Mouse (Mus musculus): ENCODE results near the gene Osgepl1.

The Osgepl1 gene

DNA sequence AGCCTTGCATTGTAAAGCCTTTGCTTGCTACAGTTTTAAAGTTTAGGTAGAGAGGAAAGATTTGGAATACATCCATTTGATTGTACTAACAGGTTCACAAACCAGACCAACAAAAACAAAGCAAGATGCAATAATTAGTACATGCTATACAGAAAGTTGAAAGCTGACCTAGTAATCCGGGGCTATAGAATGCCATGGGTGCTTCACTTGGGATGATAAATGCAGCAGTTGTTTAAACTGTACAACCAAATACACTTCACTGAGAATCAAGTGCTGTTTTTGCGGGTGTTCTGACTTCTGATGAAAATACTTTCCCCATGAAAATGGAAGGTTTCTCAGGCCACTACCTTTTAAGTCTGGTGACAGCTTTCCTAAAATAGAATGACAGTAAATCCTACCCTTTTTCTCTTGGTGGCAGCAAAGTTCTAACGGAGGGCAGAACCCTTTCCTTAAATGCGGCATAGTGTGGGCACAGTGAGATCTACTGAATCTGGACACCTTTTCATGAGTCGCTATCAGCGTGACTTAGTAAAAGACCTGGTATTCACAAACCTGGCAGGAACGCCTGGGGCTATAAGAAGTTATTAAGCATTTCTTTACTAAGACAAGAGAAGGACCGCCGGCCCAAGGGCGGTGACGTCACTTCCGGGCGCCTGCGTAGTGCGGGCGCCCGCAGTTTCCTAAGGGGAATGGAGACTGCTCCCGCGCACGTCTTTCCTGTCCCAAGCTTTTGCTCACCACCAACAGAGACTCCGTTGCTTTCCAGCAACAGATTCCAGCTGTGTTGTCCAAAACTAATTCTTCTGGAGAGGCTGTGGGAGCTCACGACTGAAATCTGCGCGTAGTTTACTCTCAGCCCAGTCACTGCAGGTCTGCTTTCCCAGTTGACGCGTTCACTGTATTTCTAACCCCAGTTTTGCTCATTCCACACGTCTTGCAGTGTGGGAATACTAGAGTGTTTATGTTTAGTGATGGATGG is at the start of gene Osgepl1:
TSS of gene Osgepl1 (plus strand) at position 636 of the 979 bp plus-strand sequence.
- no peak for TF ChIP-seq GATA4 (IDR thresholded peaks at IDR 0.05; ENCODE audit: insufficient replicate concordance, low read length)

DNA sequence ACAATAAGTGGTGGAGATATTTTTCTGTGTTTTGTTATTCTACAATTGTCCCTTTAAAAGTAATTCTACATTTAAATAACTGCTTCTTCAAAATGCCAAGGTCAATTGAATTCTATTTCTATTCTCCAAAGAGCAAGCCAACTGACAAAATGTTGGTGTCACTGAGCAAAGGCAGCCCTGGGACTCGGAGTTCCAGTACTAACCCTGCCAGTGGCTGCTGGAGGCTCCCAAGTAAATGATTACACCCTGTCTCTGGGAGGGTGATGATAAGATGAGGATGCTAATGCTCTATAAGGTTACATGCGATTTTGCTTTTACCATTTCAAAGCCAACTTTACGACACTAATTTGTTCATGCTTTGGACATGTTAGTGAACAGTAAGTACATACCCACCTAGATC is 43.5 kb upstream of the Osgepl1 start:
- TF ChIP-seq GATA4 (IDR thresholded peaks at IDR 0.05; ENCODE audit: insufficient replicate concordance, low read length): no peak

DNA sequence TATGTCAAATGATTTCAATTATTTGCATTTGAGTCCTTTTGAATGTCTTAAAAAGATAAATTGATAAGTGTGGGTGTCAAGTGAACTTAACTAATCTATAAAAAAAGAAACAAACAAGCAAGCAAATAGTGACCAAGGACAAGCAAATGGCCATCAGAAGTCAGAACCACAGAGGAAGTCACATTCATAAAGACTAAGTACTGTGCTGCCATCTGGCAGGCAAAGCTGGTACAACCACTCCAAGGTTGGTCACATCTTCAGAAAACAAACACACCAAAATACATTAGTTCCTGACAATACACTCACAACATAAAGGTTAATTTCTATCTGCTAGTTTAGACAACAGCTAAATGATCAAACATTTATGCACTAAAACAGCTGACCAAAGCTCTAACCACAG is 40.8 kb upstream of the Osgepl1 start:
- no peak for TF ChIP-seq GATA4 (IDR thresholded peaks at IDR 0.05; ENCODE audit: insufficient replicate concordance, low read length)

DNA sequence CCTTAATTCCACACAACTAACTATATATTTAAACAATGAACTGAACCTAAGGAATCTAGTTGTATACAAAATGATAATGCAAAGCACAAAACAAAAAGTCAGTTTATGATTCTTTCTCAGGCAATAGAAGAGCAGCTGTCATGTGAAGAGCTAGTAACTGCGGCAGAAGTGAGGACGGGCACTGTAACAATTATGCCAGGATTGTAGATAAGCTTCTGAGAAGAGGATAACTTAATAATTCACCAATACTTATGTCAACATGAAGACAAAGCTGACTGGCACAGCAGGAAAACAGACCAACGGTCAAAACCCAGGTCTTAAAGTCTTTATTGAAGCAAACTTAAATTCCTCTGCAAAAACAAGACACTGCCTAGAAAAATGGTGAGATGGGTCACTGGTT is 22.2 kb upstream of the Osgepl1 start:
- TF ChIP-seq GATA4 (IDR thresholded peaks at IDR 0.05; ENCODE audit: insufficient replicate concordance, low read length): peak; percentile 77

DNA sequence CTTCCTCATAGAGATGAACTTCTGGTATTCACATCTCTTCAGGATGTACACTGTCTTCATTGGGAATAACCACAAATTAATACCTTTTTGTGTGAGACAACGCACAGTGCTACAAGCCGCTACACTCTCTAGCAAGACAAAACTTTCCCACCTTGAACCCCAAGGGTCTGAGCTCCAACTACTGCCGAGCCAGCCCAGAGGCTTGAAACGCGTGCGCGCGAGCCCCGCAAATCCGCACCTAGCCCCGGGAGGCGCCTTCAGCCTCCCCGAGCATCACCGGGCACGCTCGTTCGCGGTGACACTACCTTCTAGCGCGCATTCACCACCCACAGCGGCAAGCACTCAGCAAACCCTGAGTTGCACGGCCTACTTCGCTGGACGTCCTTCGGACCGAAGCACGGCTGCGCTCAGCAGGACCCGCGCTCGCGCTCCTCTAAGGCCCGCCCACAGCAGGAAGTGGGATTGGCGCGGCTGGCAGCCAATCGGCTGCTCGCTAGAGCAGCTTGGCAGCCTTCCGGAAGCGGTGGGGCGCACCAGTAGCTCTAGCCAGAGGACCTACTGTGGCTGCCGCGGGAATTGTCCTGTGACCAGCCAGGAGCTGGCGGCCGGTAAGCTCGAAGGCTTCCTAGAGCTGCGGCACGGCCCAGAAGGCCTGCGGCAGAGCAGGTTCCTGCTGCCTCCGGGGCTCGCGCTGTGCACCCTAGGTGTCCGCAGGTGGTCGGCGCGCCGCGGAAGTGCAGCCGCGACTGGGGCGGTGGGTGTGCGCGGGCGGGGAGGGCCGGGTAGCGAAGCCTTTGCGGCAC is 16.6 kb upstream of the Osgepl1 start, which contains the start of the genes Pms1, Ormdl1 and Gm28778:
TSS of gene Pms1 (minus strand) at position 438 of the 803 bp plus-strand sequence.
TSS of gene Ormdl1 (plus strand) at position 515 of the 803 bp plus-strand sequence.
TSS of gene Gm28778 (plus strand) at position 531 of the 803 bp plus-strand sequence.
- no peak for TF ChIP-seq GATA4 (IDR thresholded peaks at IDR 0.05; ENCODE audit: insufficient replicate concordance, low read length)

DNA sequence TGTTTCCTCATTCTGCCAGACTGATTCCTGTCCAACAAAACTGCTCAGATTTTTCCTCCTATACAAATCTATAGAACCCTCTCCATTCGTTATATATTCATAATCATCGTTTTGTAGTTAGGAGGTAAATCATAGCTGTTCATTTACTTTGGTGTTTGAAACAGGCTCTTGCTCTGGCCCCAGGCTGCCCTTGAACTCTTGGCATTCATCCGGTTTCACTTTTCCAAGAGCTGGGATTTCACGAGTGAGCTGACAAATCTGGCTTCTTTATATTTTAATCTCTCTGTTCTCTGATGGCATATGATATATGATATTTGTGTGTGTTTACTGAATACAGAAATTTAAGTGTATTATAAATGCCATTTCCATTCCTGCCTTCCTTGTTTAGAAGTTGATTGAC is 12.9 kb upstream of the Osgepl1 start:
- no peak for TF ChIP-seq GATA4 (IDR thresholded peaks at IDR 0.05; ENCODE audit: insufficient replicate concordance, low read length)

DNA sequence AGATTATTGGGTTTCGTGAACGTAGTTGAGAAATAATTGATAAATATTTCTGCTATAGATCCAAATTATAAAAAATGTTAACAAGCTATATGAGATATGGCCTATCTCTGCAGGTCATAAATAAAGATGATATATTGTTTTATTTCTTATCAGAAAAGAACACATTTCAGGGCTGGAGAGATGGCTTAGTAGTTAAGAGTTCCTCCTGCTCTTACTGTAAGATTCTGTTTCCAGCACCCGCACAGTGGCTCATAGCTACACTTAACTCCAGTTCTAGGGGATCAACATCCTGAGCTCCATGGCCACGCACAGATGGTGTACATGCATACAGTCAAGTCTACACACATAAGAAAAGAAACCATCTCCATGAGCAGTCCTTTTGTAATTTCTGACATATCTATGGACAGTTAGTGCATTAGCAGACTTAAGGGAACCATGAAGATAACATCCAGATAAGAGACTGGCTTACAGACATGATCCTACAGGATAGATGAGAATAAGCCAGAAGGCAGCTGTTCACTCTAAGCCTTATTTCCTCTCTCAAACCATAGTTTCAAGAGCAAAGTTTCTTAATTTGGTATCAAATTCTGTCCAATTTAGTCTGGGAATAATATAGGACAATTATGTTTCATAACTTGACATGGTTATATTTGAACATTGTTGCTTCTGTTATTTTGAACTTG is 8.4 kb downstream of the Osgepl1 start:
- no peak for TF ChIP-seq GATA4 (IDR thresholded peaks at IDR 0.05; ENCODE audit: insufficient replicate concordance, low read length)

DNA sequence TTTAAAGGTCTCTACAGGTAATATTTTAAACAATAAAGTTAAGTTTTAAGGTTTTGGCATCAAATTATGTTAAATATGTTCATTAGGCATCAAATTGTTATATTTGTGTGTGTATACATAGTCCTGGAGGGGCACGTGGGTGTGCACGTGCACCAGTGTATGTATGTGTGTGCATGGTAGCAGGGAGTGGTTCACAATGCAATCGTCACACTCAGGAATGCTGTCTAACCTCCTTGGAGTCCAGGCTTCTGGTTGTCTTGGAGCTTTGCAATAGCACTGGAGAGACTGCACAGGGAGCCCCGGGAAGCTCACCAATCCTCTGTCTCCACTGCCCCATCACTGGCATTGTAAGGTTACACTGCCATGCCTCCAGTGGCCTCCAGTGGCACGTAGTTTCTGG is 9.8 kb downstream of the Osgepl1 start:
- no peak for TF ChIP-seq GATA4 (IDR thresholded peaks at IDR 0.05; ENCODE audit: insufficient replicate concordance, low read length)

DNA sequence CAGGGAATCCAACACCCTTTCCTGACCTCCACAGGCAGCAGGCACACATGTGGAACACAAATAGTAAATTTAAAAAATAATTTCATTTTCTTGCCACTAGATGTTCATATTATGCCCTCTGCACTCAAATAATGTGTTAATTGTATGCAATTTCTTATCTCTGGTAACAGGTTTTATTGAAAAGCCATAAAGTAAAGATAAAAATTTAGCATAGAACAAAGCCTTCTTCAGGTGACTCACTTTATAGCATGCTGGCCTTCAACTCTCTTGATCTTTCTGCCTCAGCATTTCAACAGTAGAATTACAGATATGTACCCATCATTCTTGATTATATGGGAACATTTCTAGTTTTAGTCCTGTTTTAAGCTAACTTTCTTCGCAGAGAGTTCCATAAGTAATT is 10.9 kb downstream of the Osgepl1 start:
- no peak for TF ChIP-seq GATA4 (IDR thresholded peaks at IDR 0.05; ENCODE audit: insufficient replicate concordance, low read length)

DNA sequence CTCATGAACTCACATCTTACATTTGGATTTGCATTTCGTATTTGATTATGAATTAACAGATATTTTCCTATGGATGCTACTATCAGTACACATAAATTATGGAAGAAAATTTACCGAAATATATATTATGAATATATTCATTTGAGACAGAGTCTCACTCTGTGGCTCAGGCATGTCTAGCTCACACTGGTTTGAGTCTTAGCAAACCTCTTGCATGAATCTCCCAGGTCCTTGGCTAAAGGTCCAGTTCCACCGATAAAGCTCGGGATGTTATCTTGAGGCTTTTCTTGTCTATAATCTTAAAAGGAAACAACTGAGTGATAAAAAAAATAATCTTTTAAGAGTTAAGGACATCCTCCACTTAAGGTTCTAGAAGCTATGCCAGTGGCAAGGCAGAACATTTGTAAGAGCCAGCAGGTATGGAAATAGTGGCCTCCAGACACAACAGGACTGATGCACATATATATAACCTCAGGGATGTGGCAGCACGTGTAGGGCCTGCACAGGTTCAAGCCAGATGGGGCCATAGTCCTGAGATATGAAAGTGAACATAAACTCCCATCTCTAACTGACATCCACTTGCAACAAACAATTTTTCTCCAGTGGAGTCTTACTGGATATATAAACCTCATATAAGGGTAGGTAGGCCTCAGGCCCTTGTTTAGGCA is 11.5 kb downstream of the Osgepl1 start:
- no peak for TF ChIP-seq GATA4 (IDR thresholded peaks at IDR 0.05; ENCODE audit: insufficient replicate concordance, low read length)

DNA sequence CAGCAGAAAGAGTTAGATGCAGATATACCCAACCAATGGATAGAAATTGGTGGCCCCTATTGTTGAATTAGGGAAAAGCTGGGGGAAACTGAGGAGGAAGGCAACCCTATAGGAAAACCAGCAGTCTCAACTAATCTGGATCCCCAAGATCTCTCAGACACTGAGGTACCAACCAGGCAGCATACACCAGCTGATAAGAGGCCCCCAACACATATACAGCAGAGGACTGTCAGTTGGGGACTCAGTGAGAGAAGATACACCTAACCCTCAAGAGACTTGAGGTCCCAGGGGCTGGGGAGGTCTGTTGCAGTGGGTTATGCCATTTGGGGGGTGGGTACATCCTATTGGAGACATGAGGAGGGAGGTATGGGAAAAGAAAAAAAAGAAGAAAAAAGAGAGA is 22.0 kb downstream of the Osgepl1 start:
- no peak for TF ChIP-seq GATA4 (IDR thresholded peaks at IDR 0.05; ENCODE audit: insufficient replicate concordance, low read length)

DNA sequence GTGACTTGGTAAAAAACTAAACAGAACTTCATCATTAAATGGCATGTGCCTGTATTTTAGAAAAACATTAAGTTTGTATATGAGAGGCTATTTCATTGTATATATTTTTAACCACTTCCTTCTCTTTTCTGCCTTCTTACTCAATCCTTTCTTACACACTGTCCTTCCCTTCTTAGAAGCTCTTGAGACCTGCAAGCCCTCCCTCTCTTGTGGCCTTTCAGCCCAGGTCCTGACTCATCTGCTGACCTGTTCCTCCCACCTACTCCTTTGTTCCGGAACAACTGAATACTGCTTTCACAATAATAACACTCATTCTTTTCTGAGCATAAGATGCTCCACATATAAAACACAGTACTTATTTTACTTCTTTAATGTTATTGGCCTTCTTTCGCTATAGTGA is 27.6 kb downstream of the Osgepl1 start:
- no peak for TF ChIP-seq GATA4 (IDR thresholded peaks at IDR 0.05; ENCODE audit: insufficient replicate concordance, low read length)

DNA sequence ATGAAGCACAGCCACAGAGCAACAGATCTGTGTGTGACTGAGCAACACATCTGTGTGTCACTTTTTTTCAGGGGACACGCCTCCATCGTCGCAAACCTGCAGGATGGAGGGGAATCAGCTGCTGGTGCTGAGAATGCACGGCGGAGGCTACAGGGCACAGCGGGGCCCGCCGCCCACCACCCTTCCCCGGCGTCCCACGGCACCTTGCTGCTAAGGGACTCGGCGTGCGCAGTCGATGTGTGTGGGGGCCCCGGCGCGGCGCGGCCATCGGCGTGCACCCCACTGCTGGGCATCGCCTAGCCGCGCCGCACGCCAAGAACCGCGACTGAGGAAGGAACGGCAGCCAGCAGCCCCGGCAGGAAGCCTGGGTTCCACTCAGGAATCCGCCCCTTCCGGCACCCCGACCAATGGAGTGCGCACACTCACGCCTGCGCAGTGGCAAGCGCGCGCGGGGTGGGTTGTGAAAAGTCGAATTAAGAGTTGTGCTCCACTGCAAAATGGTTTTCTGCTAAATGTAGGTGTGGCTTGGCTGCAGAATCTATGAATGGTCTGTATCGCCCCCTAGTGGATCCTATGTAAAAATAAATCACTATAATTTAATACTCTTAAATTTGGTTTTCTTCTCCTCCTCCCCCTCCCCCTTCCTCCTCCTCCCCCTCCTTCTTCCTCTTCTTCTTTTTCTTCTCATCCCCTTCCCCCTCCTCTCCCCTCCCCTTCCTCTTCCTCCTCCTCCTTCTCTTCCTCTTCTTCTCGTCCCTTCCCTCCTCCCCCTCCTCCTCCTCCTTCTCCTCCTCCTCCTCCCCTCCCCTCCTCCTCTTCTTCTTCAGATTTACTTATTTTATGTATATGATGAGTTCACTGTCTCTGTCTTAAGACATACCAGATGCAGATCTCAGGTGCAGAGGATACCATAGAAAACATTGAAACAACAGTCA is 39.2 kb downstream of the Osgepl1 start, which contains the start of the genes Asdurf, Gm28551 and Asnsd1:
TSS of gene Asdurf (minus strand) at position 293 of the 935 bp plus-strand sequence.
TSS of gene Gm28551 (minus strand) at position 341 of the 935 bp plus-strand sequence.
TSS of gene Asnsd1 (minus strand) at position 426 of the 935 bp plus-strand sequence.
- TF ChIP-seq GATA4 (IDR thresholded peaks at IDR 0.05; ENCODE audit: insufficient replicate concordance, low read length): no peak; the same call in 1 of the 2 replicates
